Mouse (Mus musculus): ENCODE results near the gene Acmsd. TPM values are rescaled to one million over a fixed set of nuclear protein-coding genes. Genes with fewer than 3 reads are reported as not detected.

Acmsd gene
- total RNA-seq, 2 experiments from 2014 or later, result 25.3 to 26.1 TPM

DNA sequence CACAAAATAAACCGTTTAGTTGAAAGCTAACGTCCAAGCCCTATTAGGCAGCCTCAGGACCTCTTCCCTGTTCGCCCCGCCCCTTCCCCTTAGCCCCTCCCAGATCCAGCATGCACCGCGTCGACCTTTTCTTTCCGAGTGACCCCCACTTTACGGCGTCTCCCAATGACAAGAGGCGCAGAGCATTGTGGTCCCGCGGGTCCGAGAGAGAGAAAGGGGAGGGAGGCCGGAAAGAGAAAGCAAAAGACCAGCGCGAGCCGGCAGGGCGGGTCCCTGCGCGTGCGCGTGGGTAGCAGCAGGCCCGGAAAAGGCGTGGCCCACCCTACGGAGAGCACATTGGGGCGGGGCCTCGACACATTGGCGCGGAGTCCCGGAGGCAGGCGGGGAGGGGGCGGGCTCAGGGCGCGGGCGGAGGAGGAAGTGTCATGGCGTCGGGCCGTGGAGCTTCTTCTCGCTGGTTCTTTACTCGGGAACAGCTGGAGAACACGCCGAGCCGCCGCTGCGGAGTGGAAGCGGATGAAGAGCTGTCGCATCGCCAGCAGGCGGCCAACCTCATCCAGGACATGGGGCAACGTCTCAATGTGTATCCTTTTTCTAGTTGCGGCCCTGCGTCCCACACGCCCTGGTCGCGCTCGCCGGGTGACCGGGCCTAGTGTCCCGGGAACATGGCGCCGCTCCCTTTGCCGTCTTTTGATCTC, 44.7 kb downstream of the Acmsd start, which contains the start of gene Ccnt2:
TSS of gene Ccnt2 (plus strand) at position 362 of the 698 bp plus-strand sequence.
- peak; percentile 91 for ATAC-seq (replicated peaks; ENCODE audit: low FRiP score, poor library complexity, severe bottlenecking)

DNA sequence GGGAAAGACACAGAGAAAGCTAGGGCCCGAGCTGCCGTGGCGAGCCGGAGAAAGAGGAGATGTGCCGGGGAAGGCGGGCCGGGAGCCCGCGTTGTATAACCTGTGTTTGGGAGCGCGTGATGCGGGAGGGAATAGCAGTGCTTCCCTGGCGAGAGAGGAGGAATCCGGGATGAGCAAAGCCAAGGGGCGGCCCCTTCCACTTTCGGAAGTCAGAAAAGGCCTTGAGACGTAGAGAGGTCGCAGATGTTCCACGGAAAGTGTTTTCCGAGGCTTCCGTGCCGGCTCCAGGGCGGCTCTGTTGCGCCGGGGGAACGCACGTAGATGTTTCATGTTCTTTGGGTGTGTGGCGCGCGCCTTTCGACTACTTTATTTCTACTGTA, 45.3 kb downstream of the Acmsd start:
- ATAC-seq (replicated peaks; ENCODE audit: low FRiP score, poor library complexity, severe bottlenecking), result peak; percentile 37

GRCm38 (mm10) chr1:127775206-127775720, 46.0 kb downstream of the Acmsd start:
- no peak for ATAC-seq (replicated peaks; ENCODE audit: low FRiP score, poor library complexity, severe bottlenecking)

DNA sequence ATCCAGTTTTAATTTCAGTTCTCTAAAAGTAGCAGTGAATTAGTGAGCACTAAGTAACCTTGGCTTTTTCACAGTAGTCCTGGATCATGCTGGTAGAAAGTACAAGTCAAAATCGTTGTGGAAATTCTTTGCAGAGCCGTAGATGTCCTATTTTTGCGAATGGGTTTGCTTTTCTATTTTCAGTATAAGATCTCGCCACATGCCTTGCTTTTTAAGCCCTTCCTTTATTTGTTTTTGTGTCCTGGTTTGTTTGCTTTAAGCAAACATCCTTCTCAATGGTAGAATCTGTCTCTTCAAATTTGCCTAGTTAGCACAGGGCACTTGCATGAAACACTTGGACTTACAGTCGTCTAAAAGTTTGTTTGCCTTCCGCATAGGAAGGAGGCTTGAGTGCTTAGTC, 47.0 kb downstream of the Acmsd start:
- no peak for ATAC-seq (replicated peaks; ENCODE audit: low FRiP score, poor library complexity, severe bottlenecking)

DNA sequence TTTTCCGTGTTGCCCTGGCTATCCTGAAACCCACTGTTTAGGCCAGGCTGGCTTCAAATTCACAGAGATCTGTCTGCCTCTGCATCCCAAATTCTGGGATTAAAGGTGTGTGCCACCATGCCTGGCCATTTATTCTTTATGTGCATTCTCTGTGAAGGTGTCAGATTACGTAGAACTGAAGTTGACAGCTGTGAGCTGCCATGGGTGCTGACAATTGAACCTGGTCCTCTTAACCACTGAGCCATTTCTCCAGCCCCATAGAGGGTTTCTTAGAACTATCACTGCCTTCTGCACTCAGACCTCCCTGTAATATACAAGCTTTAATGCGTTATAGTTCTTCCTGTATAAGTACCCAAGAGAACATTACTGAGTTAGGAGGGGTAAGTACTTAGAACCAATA, 49.4 kb downstream of the Acmsd start:
- no peak for ATAC-seq (replicated peaks; ENCODE audit: low FRiP score, poor library complexity, severe bottlenecking)

DNA sequence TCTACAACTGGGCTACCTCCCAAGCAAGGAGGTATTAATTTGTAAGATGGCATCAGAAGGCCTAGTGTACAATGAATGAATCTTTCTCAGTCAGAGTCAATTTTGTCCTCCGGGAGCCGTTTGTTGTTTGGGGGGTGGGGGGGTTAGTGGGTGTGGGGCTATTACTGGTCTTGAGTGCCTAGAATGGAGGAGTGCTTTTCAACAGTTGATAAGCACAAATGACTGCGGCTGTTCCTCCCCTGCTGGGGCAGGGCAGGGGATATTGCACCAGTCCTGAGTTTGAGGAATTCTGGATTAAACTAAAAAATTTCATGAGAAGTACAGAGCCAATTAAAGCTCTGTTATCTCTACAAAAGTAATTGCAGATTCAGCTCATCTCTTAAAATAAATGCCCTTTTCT, 50.9 kb downstream of the Acmsd start:
- ATAC-seq (replicated peaks; ENCODE audit: low FRiP score, poor library complexity, severe bottlenecking), result no peak

- no peak for ATAC-seq (replicated peaks; ENCODE audit: low FRiP score, poor library complexity, severe bottlenecking)
Measured at GRCm38 (mm10) chr1:127780849-127781248, 51.6 kb downstream of the Acmsd start.

GRCm38 (mm10) chr1:127783862-127784261, 54.6 kb downstream of the Acmsd start:
- ATAC-seq (replicated peaks; ENCODE audit: low FRiP score, poor library complexity, severe bottlenecking), result no peak

- no peak for ATAC-seq (replicated peaks; ENCODE audit: low FRiP score, poor library complexity, severe bottlenecking)
Measured at GRCm38 (mm10) chr1:127785882-127786281, 56.7 kb downstream of the Acmsd start.

DNA sequence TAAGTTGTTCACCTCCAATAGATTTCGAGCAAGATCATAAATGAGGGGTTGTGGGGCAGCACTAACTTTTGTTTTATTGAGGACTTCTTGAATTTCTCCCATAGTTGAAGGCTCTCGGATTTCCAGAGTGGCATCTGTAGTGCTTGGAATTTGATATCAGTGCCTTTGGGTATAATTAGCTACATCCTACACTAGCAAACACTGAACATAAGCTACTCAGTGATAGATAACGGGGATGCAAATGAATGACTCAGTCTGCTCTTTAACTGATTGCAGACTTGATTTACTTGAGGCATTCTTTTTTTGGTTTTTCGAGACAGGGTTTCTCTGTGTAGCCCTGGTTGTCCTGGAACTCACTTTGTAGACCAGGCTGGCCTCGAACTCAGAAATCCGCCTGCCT, 59.7 kb downstream of the Acmsd start:
- ATAC-seq (replicated peaks; ENCODE audit: low FRiP score, poor library complexity, severe bottlenecking), result no peak

DNA sequence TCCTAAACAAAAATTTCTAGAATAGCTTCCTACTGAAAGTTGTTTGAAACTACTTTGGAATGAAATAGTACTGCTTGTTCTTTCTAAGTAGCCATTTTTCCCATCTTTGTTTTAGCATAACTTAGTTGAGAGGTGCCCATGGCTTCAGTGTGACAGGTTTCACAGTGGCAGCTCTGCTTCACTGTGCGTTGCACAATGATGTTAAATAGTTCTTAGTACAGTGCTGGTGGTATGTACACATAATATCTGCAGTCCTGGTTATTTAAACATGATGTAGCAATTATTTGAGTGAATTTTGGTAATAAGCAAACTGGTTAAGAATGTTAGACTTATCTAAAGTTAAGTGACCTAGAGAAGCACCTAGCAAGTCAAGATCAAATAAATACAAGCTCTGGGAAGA, 64.2 kb downstream of the Acmsd start:
- ATAC-seq (replicated peaks; ENCODE audit: low FRiP score, poor library complexity, severe bottlenecking), result no peak

DNA sequence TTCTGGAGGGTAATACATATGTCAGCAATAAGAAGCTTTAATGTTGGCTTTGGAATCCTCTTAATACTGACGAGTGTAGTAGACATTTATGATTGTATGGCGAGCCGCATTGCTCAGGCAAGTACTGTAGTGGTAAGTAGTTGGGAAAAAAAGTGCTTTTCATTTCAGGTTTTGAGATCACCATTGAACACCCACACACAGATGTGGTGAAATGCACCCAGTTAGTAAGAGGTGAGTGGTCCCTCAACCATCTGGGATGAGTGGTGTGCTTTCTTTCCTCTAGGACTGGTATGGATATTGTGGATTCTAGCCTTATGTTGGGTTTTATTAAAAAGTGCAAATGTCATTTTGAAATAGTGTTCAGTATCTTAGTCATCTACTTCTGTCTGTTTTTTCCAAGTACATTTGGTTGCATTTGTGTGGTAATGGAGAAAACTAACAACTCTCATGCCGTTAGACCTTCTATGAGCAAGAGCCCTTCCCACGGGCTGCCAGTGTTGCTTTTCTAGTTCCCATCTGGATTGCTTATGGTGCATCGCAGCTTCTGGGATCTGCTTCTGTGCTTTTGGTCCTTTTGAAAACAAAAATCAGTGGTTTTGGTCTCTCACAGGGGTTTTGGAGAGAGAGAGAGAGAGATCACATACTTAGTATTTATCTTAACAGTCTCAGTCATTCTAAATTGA, 66.0 kb downstream of the Acmsd start:
- ATAC-seq (replicated peaks; ENCODE audit: low FRiP score, poor library complexity, severe bottlenecking), result no peak

DNA sequence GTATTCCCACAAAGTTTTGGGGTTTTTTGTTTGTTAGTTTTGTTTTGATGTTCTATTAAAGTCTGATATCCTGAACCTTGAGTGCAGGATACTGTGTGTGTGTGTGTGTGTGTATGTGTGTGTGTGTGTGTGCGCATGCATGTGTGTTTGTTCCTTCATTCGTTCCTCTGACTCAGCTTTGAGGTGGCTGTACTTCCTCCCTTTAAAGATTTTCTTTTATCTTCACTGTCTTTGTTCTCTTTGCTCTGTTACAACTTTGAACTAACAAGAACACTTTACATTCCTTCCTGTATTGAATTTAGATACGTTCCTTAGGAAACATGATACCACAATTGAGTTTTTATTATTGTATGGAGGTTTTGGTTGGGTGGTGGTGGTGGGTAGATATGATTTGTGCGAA, 67.1 kb downstream of the Acmsd start:
- ATAC-seq (replicated peaks; ENCODE audit: low FRiP score, poor library complexity, severe bottlenecking), result no peak

DNA sequence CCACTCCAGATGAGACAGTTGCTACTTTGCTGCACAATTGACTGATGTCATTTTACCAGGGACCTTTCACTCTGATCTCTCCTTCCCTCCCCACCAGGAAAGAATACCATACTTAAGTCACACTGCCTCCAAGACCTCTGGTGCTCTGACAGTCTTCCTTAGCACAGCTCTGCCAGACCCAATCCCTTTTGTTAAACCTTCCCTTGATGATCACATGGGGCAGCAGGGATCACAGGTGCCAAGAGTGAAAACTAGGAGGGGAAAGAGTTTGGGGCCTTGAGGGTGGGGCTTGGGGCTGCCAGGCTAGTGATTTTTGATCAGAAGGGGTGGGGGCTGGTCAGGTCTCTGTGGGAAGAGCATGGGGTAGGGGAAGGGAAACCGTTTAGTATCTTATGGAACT, 67.5 kb downstream of the Acmsd start:
- ATAC-seq (replicated peaks; ENCODE audit: low FRiP score, poor library complexity, severe bottlenecking), result no peak

DNA sequence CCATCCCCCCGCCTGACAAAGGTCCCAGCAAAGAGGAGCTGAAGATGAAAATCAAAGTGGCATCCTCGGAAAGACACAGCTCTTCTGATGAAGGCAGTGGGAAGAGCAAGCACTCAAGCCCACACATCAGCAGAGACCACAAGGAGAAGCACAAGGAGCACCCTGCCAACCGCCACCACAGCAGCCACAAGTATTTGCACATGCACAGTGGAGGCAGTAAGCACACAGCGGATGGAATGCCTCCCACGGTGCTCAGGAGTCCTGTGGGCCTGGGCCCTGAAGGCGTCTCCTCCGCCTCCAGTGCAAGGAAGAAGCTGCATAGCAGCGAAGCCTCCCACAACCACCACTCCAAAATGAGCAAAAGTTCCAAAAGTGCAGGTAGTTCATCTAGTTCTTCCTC, 73.7 kb downstream of the Acmsd start:
- ATAC-seq (replicated peaks; ENCODE audit: low FRiP score, poor library complexity, severe bottlenecking), result no peak

DNA sequence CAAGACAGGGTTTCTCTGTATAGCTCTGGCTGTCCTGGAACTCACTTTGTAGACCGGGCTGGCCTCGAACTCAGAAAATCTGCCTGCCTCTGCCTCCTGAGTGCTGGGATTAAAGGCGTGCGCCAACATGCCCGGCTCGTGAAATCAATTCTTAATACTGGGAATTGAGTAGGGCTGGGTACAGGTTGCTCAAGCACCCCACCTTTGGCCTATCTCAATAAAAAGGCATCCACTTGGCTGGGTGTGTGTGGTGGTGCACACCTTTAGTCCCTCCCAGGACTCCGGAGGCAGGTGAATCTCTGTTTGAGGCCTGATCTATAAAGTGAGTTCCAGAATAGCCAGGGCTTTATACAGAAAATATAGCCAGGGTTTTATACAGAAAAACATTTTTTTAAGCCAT, 79.5 kb downstream of the Acmsd start:
- no peak for ATAC-seq (replicated peaks; ENCODE audit: low FRiP score, poor library complexity, severe bottlenecking)

DNA sequence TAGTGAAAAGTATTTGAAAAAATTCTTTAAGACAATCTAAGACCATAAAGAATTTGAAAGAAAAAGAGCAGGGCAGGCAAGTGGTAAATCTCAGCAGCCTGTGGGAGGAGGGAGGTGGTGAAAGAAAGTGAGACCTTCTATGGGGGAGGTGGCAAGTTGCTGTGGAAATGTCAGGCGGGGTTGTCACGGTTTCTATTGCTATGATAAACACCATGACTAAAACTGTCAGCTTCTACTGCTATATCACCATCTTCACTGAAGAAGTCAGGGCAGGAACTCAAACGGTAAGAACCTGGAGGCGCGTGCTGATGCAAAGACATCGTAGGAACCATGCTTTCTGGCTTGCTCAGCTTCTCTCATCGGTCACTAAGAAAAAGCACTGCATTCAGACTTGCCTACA, 83.7 kb downstream of the Acmsd start:
- ATAC-seq (replicated peaks; ENCODE audit: low FRiP score, poor library complexity, severe bottlenecking), result no peak

- no peak for ATAC-seq (replicated peaks; ENCODE audit: low FRiP score, poor library complexity, severe bottlenecking)
Measured at GRCm38 (mm10) chr1:127816381-127816780, 87.2 kb downstream of the Acmsd start.

Data from erythroblast, adult 5-6 weeks (primary cell).